Mouse (Mus musculus) cerebellum, adult 2 months (tissue): Measurements from ENCODE around the gene Olfr402.

Source experiments
- CTCF ChIP-seq: fragments of 200-500 bp; IDR thresholded peaks from 2 replicates; pipeline ENCODE4 v1.5.1; 2011; ENCODE audit warnings: low read depth, mild to moderate bottlenecking, control low read depth, low read length, moderate library complexity, borderline replicate concordance; ENCODE audit not compliant: insufficient read depth
- POLR2A ChIP-seq: fragments of 200-500 bp; IDR thresholded peaks from 2 replicates; pipeline ENCODE4 v1.6.1; 2011; ENCODE audit warnings: low read length, control low read depth, borderline replicate concordance; ENCODE audit not compliant: insufficient read depth

DNA sequence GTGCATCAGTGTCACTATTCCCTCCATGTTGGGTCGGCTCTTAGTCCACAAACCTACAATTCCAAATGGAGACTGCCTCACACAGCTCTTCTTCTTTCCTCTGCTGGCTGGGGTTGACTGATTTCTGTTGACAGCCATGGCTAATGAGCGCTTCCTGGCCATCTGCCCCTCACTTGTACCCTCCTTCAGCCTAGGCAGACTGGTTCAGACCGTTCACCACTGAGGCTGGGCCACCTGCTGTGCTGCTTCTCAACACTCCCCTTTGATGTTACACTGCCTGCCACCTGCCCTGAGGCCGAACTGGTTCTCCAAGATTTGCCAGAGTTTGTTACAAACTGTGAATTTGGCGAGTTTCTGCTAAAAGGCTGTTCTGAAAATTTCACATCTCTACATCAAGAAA lies 48.3 kb upstream of the Olfr402 start:
- TF ChIP-seq CTCF (no peak), POLR2A (no peak)
